Mouse (Mus musculus): ENCODE data around the gene Gal3st4. TPM values are rescaled to one million over a fixed set of nuclear protein-coding genes. Genes with fewer than 3 reads are reported as not detected.

Gene Gal3st4
- 1 to 10 TPM; 3.6 to 4.5 TPM for total RNA-seq (2021)
- long read RNA-seq, experiment 1, partial matches to known transcripts, result 0 of 6 reads
- long read RNA-seq, experiment 1, other reads (novel, unspliced or antisense), result 5 of 6 reads
- long read RNA-seq, experiment 2, partial matches to known transcripts, result 0 of 7 reads
- long read RNA-seq, experiment 2, other reads (novel, unspliced or antisense), result 2 of 7 reads

DNA sequence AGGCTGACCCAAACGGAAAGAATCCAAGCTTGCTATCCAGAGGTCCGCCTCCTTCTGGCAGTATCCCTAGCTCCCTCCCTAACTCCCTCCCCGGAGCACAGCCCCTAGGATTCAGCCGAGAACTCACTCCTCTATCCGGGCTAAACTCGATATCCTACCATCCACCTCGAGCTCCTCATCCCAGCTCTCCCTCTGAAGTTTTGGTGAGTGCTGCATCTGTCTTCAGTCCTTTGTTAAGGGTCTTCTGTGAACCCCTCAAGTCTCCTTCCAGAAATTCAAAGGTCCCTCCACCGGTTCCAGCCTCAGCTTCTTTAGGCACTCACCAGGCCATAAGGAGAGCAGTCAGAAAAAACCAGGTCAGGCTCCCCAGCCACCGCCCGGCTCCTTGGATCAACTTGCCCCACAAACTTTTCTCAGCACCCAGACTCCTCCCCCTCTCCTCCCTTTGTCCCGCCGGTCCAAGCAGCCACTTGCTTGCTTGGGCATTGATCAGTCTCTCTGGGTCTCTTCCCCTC is at the start of gene Gal3st4:
Gene Gal3st4, minus strand, starts transcription at position 432 of the 515 bp plus-strand sequence.
- DNase-seq (ENCODE audit: low spot score in 2 of 2), result no peak
- intact Hi-C loops (cut with DNase I), result no loop called here

DNA sequence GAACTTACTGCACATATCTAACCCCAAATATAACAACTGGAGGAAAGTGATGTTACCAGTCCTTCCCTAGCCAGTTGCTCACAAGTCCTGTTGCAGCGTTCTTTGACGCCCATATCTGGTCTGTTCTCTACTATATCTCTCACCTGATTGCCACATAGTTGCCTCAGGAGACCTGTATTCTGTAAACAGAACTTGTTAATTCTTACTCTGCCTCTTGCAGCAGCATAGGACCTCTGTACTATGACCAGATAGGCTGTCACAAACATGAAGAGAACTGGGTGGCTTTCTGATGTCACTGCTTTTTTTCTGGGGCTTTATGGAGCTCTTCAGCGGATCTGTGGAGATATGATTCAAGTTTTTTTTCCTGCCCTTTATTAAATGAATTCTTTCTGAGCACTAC is 40.2 kb upstream of the Gal3st4 start:
- DNase-seq (ENCODE audit: low spot score in 2 of 2), result no peak
- intact Hi-C loops (cut with DNase I), result no loop called here

DNA sequence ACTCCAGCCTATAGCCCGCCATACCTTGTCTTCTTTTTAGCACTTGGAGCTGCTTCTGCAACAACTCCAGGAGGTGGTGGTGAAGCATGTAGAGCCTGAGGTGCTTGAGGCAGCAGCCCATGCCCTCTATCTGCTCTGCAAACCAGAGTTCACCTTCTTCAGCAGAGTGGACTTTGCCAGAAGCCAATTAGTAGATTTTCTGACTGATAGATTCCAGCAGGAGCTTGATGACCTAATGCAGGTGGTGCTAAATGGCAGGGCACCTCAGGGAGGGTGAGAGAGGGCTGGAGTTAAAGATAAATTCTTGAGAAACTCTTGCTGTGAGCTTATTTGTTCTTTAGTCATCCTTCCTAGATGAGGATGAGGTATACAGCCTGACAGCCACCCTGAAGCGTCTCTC is 27.0 kb upstream of the Gal3st4 start:
- intact Hi-C loops (cut with DNase I), result no loop called here
- DNase-seq (ENCODE audit: low spot score in 2 of 2), result no peak

DNA sequence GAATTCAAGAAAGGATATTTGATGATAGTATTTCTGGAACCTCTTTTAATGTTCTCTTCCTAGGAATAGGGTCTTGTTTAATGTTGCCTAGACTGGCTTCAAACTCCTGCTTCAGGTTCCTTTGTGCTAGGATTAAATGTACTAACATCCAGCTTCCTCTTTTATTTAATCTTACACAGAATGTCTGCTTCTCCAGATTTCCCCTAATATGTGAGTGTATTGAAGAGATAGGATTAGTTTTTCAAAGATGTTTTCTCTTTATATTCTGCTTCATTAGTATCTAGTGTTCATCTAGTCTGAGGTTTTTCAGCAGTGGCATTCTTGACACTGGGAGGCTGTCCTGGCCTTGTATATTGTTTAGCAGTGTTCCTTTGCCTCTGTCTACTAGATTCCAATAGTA is 21.5 kb upstream of the Gal3st4 start:
- DNase-seq (ENCODE audit: low spot score in 2 of 2), result no peak
- intact Hi-C loops (cut with DNase I), result no loop called here

DNA sequence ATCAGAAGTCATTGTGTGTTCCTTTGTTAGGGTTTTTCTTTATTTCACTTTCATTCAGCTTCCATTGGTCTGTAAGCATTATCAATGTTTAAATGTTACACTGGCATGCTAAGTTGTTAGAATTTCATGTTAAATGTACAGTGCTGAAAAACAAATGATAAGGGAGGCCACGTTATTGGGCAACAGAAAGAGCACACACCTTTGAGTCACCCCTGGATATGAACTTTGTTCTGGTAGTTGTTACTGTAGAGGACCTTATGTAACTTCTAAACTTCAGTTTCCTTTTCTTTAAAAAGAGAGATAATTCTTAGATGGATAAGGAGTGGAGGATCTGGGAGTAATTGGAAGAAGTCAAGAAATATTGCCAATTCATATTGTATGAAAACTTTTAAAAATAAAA is 19.0 kb upstream of the Gal3st4 start:
- intact Hi-C loops (cut with DNase I), result no loop called here
- DNase-seq (ENCODE audit: low spot score in 2 of 2), result no peak

DNA sequence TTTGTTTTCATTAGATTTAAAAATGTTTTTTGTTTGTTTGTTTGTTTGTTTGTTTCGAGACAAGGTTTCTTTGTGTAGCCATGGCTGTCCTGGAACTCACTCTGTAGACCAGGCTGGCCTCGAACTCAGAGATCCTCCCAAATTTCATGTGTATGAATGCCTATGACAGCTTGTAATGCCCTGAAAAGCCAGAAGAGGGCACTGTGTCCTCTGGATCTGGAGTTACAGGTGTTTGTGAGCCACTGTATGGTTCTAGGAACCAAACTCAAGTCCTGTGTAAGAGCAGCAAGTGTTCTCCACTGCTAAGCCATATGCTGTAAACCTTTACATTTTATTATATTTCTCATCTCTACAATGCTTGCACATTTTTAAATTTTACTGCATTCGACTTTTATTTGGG is 15.2 kb upstream of the Gal3st4 start:
- intact Hi-C loops (cut with DNase I), result no loop called here
- DNase-seq (ENCODE audit: low spot score in 2 of 2), result no peak

DNA sequence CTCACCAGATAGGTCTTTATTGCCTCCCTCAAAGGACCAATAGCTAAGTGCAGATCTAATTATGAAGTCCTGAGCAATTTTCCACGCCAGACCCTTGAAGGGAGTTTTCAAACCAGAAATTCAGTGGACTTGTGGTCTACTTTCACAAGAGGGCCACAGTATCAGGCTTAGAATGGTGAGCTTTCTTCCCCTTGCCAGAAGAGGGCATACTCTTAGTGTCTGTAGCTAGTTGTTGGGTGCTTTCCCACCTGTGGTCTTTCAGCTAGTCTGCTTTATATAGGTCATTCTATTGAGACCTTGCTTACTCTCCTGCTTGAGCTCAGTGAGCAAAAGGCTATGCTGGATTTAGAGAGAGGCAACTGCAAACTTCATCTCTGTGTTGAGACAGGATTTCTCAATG is 10.9 kb upstream of the Gal3st4 start:
- DNase-seq (ENCODE audit: low spot score in 2 of 2), result no peak
- intact Hi-C loops (cut with DNase I), result no loop called here

DNA sequence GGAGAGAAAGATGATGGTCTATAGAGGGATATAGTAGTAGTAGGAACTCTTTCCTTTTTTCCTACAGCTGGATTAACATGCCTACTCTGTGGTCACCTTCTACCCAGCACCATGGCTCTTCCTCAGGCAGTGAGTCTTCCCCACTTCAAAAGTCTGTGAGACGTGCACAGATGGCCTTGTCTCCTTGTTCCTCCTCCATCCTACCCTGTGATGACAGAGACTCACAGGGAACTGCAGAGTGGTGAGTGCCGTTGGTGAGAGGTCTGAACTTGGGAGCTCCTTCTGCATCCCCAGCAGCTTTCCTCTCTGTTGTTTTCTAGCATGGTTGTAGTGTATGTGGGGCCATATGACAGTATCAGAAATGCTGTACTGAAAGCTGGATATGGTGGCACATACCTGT is 9.2 kb upstream of the Gal3st4 start:
- no peak for DNase-seq (ENCODE audit: low spot score in 2 of 2)

DNA sequence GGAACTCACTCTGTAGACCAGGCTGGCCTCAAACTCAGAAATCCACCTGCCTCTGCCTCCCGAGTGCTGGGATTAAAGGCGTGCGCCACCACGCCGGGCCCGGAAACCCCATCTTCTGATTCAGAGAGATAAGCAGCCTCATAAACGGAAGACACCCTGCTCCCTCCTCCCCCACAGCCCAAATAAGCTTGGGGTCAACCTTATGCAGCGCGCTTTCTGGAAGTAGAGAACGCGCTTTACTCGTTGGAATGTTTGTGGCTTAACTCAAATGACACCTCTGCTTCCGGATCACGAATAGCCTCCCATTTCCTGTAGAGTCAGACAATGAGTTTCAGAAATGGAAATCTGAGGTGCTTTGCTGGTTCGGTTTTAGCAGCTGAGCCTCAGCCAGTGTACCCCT is 8.2 kb upstream of the Gal3st4 start:
- no peak for DNase-seq (ENCODE audit: low spot score in 2 of 2)
- intact Hi-C loops (cut with DNase I), result no loop called here

More for the DNA sequence above, 9.2 kb upstream of the Gal3st4 start:
- intact Hi-C loops (cut with DNase I), result no loop called here

DNA sequence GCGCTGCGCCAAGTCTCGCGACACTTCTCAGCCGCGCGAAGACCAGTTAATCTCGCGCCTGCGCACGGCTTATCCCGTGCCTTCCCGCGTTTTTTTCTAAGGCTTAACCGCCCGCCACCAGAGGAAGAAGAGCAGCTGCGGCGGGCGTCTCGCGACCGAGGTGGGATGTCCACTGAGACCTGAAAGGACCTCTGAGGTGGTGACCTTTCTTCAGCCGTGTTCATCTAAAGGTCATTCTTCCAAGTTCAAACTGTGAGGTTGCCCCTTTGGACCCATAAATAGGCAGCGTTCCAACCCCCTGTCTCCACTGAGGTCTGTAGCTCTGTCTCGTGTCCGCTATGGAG is 7.8 kb upstream of the Gal3st4 start:
- DNase-seq (ENCODE audit: low spot score in 2 of 2), result no peak
- intact Hi-C loops (cut with DNase I), result no loop called here

DNA sequence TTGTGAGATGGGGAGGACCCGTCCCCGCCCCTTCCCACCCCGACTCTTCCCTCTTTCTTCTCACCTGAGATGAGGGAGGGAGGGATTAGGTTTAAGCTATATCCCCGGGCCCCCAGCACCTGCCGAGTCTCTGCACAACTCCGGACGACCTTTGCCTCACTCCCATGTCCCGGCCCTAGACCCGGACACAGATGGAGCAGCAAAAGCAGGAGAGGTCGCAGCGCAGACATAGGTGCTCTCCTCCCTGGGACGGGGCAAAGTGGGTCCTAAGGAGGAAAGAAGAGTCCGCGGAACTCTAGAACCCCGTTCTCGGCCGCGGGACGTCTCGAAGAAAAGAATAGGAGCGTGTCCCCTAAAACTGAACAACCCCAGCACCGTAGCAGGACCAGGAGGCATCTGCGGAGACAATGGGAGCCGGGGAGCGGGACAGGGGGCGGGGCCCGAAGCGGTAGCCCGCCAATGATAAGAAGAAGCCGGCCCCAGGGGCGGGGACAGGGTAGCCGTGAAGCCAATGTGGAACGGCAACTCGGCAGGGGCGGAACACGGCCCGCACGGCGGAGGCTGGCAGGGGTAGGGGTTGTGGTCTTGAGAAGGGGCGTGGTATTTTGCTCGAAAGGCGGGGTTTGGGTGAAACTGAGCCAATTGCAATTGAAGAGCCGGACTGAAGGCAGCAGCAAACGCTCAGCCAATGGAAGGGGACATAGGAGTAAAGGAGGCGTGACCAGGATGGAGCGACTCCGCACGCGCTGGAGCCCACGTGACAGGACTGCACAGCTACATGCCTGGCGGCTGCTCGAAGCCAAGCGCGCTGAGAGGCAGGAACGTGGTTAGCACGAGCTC is 7.2 kb upstream of the Gal3st4 start, which contains the start of the genes Gm43720, Gpc2 and Stag3:
Gene Gm43720, minus strand, starts transcription at position 374 of the 840 bp plus-strand sequence.
Gene Gpc2, minus strand, starts transcription at position 421 of the 840 bp plus-strand sequence.
Gene Stag3, plus strand, starts transcription at position 656 of the 840 bp plus-strand sequence.
- intact Hi-C loops (cut with DNase I), result no loop called here
- peak; percentile 82 to 90 for DNase-seq (ENCODE audit: low spot score in 2 of 2)

DNA sequence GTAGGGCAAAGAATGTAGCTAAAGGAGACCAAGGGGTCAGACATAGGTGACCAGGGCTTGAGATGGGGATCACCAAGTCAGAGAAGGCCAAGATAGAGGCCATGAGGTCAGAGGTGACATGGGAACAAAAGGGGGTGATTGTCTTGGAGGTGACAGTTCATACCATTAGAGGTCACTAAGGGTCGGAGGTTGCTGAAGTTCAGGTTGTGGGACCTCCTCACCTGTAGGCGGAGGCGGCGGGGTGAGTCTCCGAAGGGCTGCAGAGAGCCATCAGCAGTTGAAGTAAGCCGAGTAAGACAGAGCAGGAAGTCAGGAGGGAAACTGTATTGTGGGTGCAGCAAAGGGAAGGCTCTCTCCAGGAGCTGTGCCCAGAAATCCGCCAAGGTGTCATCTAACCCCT is 5.4 kb upstream of the Gal3st4 start:
- intact Hi-C loops (cut with DNase I), result no loop called here

DNA sequence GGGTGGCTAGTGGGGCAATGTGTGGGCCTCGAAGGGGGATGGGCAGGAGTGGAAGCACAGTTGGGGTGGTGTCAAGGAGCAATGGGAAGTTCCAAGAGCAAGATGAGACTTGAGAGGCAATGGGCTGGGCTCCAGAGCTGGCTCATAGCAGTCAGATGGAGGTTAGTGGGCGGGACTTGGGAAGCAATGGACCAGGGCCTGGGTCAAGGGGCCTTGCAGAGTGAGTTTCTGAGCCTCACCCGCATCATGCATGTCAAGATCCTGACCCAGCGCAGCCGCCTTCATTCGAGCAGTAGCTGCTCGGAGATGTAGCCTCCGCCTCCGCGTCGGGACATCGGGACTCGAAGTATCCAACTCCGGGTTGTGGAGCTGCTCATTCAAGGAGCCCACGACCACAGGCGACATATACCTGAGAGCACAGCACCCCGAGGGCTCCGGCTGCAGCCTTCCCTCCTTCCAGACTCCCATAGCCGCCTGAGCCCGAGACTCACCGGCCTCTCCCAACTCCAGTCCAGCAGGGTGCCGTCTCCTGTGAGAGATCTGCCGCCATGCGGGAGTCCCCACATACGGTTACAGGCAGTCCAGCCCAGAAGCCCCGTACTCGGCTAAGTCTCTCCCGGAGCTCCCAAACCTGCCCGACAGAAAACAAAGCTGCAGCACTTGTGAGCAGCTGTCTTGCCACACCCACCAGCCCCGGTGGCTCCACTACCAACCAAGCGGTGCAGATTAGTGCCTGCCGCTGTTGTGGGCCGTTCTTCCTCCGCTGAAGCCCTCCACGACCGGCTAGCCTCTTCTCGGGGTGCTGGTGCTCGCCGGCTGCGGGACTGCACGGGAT is 2.8 kb upstream of the Gal3st4 start:
- DNase-seq (ENCODE audit: low spot score in 2 of 2), result no peak
- intact Hi-C loops (cut with DNase I), result no loop called here

More for the DNA sequence above, 5.4 kb upstream of the Gal3st4 start:
- no peak for DNase-seq (ENCODE audit: low spot score in 2 of 2)

DNA sequence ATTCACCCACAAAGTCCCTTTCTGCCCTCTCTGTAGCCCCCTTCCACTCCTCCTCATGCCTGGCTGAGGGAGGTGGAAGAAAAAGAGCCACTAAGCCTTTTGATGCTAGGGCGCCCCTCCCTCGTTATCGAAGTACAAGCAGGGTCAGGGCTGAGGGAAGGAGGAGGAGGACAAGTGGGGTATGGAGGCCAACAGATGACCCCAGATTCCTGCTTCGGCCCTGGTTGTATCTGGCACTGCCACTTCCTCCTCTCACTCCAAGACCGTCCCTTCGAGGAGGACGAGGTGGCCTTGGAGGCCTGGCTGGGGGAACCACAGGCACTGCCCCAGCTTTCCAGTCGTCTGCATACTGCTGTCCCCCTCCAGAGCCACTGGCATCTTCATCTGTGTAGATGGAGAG is 1.5 kb upstream of the Gal3st4 start:
- intact Hi-C loops (cut with DNase I), result no loop called here
- DNase-seq (ENCODE audit: low spot score in 2 of 2), result no peak

DNA sequence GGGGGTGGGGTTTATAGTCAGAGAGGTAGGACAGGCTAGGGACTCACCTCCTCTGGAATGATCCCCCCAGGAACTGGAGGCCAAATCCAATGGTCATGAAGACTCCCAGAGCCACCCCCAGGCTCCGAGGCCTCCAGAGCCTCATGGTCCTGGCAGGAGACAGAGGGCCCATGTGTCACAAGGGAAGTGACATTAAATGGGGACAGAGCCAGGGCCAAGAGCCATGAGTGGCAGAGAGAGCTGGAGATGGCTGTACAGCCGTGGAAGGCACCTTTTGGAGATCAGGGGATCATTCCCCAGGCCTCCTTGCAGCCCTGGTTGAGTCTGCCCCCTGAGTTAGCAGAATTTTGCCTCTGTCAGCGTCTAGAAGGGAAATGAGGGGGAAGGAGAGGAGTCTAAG is 1.4 kb downstream of the Gal3st4 start:
- intact Hi-C loops (cut with DNase I), result no loop called here
- DNase-seq (ENCODE audit: low spot score in 2 of 2), result no peak

DNA sequence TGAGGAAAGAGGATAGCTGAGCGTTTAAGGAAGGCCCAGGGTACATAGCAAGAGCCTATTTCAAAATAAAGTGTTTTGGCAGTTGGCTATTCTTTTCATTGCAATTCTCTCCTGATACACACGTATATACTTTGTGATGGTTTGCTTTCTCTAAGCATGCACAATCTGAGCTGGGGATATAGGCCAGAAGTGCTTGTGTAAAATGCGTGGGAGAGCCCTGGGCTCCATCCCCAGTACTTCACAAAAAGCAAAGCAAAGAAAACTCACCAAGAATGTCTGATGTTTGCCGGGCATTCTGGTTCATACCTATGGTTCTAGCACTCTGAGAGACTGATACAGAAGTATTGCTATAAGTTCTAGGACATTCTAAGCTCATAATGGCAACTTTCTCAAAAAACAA is 3.7 kb downstream of the Gal3st4 start:
- no peak for DNase-seq (ENCODE audit: low spot score in 2 of 2)

DNA sequence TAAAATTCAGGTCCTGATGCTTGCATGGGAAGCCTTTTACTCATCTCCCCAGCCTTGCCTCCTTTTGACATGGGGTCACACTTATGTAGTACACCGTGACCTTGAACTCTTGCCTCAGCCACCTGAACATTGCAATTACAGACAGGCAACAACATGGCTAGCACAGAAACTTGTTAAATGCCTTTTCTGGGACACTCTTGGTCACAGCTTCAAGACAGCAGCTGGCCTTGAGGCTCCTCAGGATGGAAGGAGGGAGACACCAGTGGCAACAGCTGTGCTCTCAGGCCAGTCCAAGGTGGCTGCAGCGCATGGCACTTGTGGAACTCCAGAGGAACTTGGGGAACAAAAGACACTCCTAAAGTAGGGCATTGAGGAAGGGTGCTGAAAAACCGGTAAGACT is 5.5 kb downstream of the Gal3st4 start:
- intact Hi-C loops (cut with DNase I), result loop anchor here (10.0 kb wide), 1 partner anchor 178 kb away; the partner anchor contains the start of gene Zfp157
- no peak for DNase-seq (ENCODE audit: low spot score in 2 of 2)

More for the DNA sequence above, 3.7 kb downstream of the Gal3st4 start:
- intact Hi-C loops (cut with DNase I), result loop anchor here (10.0 kb wide), 1 partner anchor 176 kb away; the partner anchor contains the start of gene Zfp157

DNA sequence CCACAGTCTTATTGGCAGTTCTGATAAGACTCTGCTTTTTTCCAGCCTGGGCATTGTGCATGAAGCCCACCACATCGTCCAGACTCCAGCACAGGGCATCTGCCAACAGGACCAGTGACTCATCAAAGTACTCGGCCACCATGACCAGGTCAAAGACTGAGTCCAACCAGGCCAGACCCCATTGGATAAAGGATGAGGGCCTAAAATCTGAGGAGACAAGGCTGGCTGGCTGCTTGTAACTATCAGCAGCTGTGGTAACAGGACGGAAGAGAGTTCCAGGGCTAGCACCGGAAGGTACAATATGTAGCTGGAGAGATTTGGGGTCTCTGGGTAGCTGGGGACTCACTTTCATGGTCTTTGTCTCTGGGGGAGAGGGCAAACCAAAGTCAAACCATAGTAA is 6.9 kb downstream of the Gal3st4 start:
- no peak for DNase-seq (ENCODE audit: low spot score in 2 of 2)
- intact Hi-C loops (cut with DNase I), result loop anchor here (10.0 kb wide), 1 partner anchor 179 kb away; the partner anchor contains the start of gene Zfp157

DNA sequence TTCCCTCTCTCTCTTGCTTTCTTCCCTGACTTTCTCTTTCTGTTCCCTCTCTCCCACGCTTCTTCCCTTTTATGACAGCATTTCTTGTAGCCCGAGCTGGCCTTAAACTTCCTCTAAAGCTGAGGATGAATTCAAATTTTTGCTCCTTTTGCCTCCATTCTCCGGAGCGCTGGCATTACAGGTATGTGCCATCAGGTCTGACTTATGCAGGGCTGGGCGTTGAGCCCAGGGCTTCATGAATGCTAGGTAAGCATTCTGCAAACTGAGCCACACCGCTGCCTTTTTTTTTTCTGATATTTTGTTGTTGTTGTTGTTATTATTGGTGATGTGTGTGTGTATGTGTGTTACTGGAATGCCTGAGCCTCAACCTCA is 8.4 kb downstream of the Gal3st4 start:
- DNase-seq (ENCODE audit: low spot score in 2 of 2), result no peak

More for the DNA sequence above, 8.4 kb downstream of the Gal3st4 start:
- intact Hi-C loops (cut with DNase I), result loop anchor here (10.0 kb wide), 1 partner anchor 181 kb away; the partner anchor contains the start of gene Zfp157
